Mouse (Mus musculus): ENCODE data around the gene 1520401A03Rik.
"Not testable (repeated sequence)": the region's sequence is repeated elsewhere in the genome, so short reads cannot be mapped to it uniquely, and the experiment has no call there.

The 1520401A03Rik gene

GRCm38 (mm10) chr17:23722376-23723125, at the start of gene 1520401A03Rik:
1520401A03Rik (minus strand) TSS chr17:23722783.
- DNase-seq (ENCODE audit: extremely low read depth, low read depth, low spot score) = no peak

GRCm38 (mm10) chr17:23772219-23772556, 49.6 kb upstream of the 1520401A03Rik start:
- DNase-seq (ENCODE audit: extremely low read depth, low read depth, low spot score) = not testable (repeated sequence)

- peak; percentile 92 for DNase-seq (ENCODE audit: extremely low read depth, low read depth, low spot score)
Measured at GRCm38 (mm10) chr17:23771284-23772218, 49.0 kb upstream of the 1520401A03Rik start, which contains the start of gene Flywch1. Flywch1 (minus strand) TSS chr17:23771602.

- DNase-seq (ENCODE audit: extremely low read depth, low read depth, low spot score) = no peak
Measured at GRCm38 (mm10) chr17:23770896-23771283, 48.3 kb upstream of the 1520401A03Rik start.

- DNase-seq (ENCODE audit: extremely low read depth, low read depth, low spot score) = no peak
Measured at GRCm38 (mm10) chr17:23770493-23770892, 47.9 kb upstream of the 1520401A03Rik start.

- DNase-seq (ENCODE audit: extremely low read depth, low read depth, low spot score) = no peak
Measured at GRCm38 (mm10) chr17:23762976-23763375, 40.4 kb upstream of the 1520401A03Rik start.

- no peak for DNase-seq (ENCODE audit: extremely low read depth, low read depth, low spot score)
Measured at GRCm38 (mm10) chr17:23761155-23761554, 38.6 kb upstream of the 1520401A03Rik start.

- DNase-seq (ENCODE audit: extremely low read depth, low read depth, low spot score) = no peak
Measured at GRCm38 (mm10) chr17:23760231-23760630, 37.6 kb upstream of the 1520401A03Rik start.

GRCm38 (mm10) chr17:23758801-23759200, 36.2 kb upstream of the 1520401A03Rik start:
- DNase-seq (ENCODE audit: extremely low read depth, low read depth, low spot score) = no peak

GRCm38 (mm10) chr17:23757581-23757980, 35.0 kb upstream of the 1520401A03Rik start:
- DNase-seq (ENCODE audit: extremely low read depth, low read depth, low spot score) = no peak

GRCm38 (mm10) chr17:23755689-23756088, 33.1 kb upstream of the 1520401A03Rik start:
- no peak for DNase-seq (ENCODE audit: extremely low read depth, low read depth, low spot score)

GRCm38 (mm10) chr17:23749400-23750191, 27.0 kb upstream of the 1520401A03Rik start:
- no peak for DNase-seq (ENCODE audit: extremely low read depth, low read depth, low spot score)

GRCm38 (mm10) chr17:23748631-23749391, 26.2 kb upstream of the 1520401A03Rik start:
- DNase-seq (ENCODE audit: extremely low read depth, low read depth, low spot score) = no peak

GRCm38 (mm10) chr17:23748026-23748425, 25.4 kb upstream of the 1520401A03Rik start:
- no peak for DNase-seq (ENCODE audit: extremely low read depth, low read depth, low spot score)

- DNase-seq (ENCODE audit: extremely low read depth, low read depth, low spot score) = no peak
Measured at GRCm38 (mm10) chr17:23747471-23747870, 24.9 kb upstream of the 1520401A03Rik start.

GRCm38 (mm10) chr17:23746767-23747166, 24.2 kb upstream of the 1520401A03Rik start:
- no peak for DNase-seq (ENCODE audit: extremely low read depth, low read depth, low spot score)

GRCm38 (mm10) chr17:23746311-23746710, 23.7 kb upstream of the 1520401A03Rik start:
- DNase-seq (ENCODE audit: extremely low read depth, low read depth, low spot score) = no peak

GRCm38 (mm10) chr17:23745301-23746251, 23.0 kb upstream of the 1520401A03Rik start, which contains the start of gene Kremen2:
Kremen2 (minus strand) TSS chr17:23745833.
- DNase-seq (ENCODE audit: extremely low read depth, low read depth, low spot score) = no peak

- no peak for DNase-seq (ENCODE audit: extremely low read depth, low read depth, low spot score)
Measured at GRCm38 (mm10) chr17:23744651-23745050, 22.1 kb upstream of the 1520401A03Rik start.
